Mouse (Mus musculus) embryo, embryonic 11.5 days (tissue): ENCODE data around the gene 4930544G11Rik.

Experiments used
- DNase-seq: peaks from one replicate; pipeline ENCODE4 v3.0.0-alpha.2; 2012; ENCODE audit warnings: low read depth, low spot score

4930544G11Rik gene

DNA sequence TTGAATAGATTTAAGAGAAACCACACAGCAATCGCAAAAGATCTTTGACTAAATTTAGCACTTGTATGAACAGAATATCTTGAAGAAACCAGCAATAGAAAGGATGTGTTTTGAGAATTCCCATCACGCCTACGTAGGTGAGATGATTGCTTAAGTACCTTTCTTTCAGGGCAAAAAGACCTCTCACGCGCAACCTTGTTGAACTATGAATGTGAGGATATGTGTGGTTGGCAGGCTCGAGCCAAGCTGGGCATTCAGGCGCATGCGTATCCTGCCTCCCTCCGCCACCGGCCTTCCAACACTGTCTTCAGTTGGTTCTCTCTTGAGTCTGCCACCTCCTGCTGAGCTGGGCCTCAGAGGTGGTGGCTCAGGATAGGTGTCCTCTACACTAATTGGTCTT, at the start of gene 4930544G11Rik:
Gene 4930544G11Rik, plus strand, starts transcription at position 301 of the 400 bp plus-strand sequence.
- no peak for DNase-seq

DNA sequence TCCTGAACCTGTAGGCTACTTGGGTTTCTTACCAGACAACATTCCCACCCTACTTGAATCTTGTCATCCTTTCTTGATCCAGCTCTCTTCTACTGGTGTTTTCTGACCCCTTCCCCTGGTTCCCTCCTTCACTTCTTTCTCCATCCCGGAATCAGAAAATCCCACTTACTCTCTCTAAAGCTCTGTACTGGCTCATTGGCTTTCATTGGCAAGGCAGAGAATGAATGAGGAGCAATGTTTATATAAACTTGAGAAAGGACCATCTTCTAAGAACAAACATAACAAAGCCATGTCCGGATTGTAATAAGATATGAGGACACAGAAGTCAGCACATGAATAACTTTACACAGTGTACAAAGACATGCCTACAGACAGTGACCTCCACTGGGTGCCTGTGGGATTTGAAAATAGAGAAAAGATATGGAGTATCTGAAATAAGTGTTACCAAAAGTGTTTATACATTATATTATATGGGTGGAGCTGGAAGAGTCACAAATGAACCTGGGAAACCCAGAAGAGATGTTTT, 45.7 kb upstream of the 4930544G11Rik start:
- no peak for DNase-seq

DNA sequence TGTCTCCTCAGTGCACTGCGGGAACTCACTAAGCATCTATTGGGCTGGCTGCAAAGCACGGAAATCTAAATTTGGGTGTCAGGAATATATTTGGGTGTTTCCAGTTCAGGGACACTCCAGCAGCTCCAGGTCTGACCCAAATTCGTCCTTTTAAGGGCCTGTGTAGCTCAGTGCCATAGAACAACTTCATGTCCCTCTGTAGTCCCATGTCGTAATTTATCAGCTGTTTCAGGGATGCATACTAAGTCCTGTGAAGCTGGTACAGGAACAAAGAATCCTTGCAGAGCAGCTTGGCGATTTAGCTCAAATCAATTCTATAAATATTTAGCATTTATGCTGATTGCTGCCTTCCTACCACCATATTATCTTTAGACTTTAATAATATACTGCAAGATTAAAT, 37.0 kb upstream of the 4930544G11Rik start:
- no peak for DNase-seq

DNA sequence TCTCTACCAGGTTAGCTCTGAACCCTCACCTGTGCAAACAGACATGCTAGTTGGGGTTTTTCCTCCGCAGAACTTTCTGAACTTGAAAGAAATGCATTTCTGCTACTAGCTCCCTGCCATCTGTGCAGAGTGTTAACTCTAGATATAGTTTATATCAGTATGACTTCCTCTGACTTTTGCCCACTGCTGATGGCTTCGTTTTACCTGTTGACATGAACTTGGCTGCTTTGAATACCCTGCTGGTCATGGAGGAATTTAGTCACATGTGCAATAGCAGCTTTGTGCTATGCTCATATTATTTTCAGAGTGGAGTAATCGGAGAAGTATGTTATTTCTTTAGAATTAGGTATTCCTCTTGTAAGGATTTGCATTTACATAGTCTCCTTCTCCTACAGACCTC, 30.7 kb upstream of the 4930544G11Rik start:
- DNase-seq = no peak

DNA sequence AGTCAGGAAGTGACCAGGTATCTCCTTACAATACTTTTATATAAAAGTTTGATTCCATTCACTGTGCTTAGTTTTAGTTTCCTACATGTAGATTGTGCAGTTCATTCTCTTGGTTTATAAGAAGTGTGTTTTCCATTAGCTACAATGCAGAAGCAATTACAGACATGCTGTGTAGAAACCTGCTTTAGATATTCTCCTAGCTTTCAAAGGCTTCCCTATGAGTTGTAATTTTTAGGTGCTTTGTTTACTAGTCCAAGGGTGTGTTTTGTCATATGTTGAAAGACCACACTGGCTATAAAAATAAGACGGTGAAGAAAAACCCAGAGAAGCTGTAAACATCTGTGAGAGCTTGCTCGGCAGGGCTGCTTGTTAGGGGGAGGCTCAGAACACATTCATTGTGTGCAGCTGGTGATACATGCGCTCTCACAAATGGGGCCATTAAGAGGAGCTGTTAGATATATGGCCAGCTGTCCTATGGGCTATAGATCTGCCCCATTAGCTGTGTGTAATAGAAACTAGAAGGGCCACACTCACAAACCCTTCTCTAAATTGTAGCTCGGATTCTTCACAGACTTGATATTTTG, 28.8 kb upstream of the 4930544G11Rik start:
- DNase-seq = no peak

DNA sequence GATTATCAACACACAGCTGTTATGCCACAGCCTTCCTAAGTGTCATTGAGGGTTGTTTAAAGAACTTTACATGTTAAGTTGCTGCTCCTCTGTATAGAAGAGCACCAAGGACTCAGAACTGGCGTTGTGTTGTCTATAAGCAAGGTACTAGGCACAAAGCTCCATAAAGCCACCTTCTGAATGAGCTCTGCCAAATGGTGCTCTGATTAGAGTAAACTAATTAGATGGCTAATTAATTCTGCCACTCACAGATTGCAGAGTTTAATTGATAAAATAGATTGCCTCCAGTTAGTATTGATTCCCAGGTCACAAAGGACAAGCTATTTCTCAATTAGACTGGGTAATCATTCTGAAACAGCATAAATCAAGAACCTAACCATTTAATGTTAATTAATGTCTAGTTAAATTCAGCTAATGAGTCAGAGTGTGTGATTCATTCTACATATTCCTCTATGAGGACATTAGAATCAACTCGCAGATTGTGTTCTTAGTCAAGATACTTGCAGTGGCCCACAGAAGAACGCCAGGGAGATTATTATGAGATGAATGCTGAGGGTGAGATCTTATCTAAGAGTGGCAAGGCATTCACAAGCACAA, 26.6 kb upstream of the 4930544G11Rik start:
- DNase-seq = no peak

DNA sequence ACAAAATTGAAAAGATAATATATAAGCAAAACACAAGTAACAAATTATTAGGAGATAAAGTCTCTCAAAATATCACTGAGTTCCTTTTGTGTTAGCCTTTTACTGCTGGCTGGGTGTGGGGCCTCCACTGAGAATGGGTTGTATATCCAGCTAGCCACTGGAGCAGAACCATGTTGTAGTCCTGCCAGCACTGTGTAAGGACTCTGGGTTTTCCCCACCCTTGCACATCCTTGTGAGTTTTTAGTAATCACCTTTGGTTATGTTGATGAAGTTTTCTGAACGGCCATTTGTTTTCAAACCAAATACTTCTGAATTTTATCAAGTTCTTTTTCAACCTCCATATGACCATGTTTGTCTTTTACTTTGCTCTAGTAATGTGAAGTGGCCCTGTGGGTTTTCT, 21.9 kb upstream of the 4930544G11Rik start:
- DNase-seq = no peak

DNA sequence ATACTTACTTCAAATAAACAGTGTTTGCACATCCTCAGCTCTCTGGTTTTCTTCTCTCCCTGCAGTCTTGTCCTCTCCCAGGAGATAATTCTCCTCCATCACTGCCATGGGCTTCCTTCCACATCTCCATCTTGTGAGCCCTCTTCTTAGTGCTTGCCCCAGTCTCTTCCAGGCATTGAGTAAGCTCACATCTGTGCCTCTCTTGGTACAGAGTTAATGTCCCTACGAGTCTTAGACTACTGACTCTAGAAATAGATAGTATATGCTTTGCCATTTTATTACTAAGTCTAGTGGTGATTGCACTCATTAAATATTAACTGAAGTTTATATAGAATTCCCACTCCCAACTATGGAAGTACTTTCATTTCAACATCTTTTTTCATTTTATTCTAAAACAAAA, 19.6 kb upstream of the 4930544G11Rik start:
- no peak for DNase-seq

DNA sequence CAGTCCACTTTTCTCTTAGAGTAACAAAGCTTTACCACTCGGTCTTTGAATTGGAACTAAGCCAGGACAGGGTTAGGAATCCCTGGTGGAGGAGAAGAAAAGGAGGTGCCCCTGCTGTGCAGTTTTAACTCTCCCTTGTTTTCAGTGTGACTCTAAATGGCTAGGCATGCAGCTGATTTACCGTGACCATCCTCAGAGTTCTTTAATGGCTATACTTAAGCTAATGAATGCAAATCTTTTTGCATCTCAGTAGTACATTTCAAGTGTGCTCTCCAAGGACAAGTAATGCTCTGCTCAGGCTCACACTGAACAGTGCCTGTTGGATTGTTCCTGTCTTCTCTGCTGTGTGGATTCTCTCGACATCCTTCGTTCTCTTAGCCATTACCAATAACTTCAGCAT, 19.2 kb upstream of the 4930544G11Rik start:
- DNase-seq = no peak

DNA sequence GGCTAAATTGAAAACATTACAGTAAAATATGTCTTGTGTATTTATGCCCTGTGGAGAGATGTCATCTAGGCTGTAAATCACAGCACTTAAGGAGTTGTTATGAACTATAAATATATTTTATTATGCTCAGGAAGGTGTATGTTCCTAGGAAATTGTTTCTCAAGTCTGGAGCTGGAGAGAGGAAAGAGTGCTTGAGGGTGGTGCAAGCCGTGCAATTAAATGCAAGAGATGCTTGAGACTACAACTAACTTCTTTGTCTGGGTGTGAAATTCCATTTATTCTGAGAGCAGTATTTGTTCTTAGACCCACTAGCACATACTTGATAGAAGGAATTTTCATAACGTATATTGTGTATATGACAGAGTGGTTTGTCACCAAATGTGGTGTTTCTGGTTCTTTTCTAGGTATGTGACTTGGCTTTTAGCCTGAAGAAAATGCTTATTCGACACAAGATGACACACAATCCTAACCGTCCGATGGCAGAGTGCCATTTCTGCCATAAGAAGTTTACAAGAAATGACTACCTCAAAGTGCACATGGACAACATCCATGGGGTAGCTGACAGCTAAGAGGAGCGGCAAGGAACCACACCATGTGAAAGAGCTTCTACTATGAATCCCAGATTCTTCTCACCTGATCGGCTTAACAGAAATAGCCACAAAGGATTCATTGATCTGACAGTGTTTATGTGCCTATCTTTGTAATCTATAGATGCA, 16.7 kb upstream of the 4930544G11Rik start:
- DNase-seq = no peak

DNA sequence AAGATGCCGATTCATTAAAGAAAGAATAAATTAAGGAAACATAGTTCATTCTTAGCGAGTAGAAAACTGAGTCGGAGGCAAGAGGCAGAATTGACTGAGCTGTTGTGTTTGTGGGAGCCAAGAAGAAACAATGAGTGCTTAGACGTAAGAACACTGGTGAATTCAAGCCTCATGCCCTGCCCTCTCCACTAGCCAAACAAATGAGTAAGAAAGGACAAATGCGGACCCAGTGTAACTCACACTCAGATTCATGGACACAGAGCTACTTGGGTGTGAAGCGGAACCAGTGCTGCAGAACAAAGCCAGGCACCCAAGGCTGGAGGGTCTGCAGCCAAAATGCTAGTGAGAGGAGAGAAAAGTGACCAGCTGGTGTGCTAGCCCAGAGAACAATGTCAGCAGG, 1.9 kb upstream of the 4930544G11Rik start:
- no peak for DNase-seq

DNA sequence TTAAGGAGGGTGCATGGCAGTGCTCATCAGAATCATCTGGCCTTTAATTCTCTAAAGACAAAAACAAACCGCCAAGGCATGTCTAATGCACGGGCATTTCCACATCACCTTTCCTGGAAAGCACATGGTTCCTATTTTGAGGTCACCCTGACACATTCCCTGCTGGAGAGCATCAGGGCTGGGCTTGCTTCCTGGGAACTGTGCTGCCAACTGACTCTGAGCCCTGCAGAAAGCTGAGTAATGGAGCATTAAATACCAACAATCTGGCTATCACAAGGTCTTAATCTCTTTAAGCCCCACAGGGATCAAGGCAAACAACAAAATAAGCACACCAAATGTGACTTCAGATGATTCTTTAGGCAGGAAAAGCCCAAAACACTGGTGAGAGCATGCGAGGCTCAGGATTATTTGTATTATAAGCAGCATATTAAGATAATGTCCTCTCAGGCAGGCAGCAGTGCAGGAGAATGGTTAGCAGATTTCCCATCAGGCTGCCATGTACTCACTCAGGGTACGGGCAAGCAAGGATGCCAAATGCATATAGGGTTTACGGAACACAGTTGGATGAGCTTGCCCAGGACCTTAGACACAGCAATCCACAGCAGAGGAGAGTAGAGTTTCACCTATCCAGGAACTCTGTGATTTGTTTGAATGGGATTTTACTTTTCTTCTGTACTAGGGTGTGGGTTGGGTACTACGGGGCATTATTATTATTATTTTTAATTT, 17.1 kb downstream of the 4930544G11Rik start:
- DNase-seq = no peak

DNA sequence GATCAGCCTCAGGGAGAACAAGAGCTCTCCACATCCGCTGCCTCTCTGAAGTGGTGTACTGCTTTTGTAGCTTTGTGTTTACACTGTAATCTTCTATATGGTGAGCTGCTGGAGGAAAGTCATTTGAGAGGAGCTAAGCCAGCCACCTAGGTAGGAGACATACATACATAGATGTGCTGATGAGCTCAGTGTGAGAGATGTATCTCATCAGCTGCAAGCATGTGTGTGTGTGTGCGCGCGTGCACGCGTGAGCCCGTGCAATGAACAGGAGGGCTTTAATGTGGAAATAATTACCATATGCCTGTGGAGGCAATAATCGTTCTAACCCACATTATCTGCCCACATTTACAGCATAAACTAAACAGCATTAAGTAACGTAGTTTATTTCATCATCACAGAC, 18.0 kb downstream of the 4930544G11Rik start:
- no peak for DNase-seq

DNA sequence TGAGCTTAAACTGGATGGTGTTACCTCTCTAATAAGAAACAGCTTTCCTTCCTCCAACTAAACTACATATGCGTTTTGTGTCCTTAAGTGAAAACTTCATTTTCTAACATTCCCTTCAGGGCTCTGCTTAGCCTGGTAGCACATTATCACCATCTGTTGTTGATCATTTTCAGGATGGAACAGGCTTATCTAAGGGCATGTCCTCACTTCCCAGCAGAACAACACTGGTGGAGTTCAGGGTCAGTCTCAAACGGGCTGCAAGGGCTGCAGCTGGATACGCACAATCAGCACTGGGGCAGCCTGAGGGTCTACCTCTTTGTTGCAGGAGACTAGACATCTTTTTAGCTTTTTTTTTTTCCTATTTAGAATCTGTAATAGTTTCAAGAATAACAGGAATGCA, 39.7 kb downstream of the 4930544G11Rik start:
- no peak for DNase-seq

DNA sequence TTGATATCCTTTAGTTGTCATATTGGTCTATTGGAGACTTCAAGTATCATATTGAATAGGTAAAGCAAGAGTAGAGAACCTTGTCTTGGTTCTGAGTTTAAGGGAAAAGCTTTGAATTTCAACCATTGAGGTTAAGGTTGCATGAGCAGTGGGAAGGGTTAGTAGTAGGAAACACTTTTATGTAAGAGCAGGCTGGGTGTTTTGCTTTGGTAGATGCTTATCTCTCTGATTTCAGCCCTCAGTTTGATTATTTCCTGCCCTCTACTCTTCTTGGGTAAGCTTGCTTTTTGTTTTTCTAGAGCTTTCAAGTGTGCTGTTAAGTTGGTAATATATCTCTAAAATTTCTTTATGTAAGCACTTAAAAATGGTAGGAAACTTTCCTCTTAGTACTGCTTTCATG, 45.9 kb downstream of the 4930544G11Rik start:
- DNase-seq = no peak
